Mouse (Mus musculus) liver, embryonic 14.5 days (tissue): Measurements from ENCODE around the gene Smyd1.

Experiments used
- CTCF ChIP-seq: IDR thresholded peaks from 2 replicates; pipeline ENCODE4 v1.5.1; 2016; ENCODE audit warnings: antibody characterized with exemption, low read depth, control low read depth
- EP300 ChIP-seq: IDR thresholded peaks from 2 replicates; pipeline ENCODE4 v1.6.1; 2016; ENCODE audit warnings: antibody characterized with exemption, low read depth

- TF ChIP-seq CTCF (no peak), EP300 (no peak)
Measured at GRCm38 (mm10) chr6:71324816-71325215, 2.8 kb upstream of the Smyd1 start.
